Mouse (Mus musculus): Measurements from ENCODE around the gene Zscan10. TPM values are rescaled to one million over a fixed set of nuclear protein-coding genes. Genes with fewer than 3 reads are reported as not detected.
"Not testable (repeated sequence)": the region's sequence is repeated elsewhere in the genome, so short reads cannot be mapped to it uniquely, and the experiment has no call there.

Gene Zscan10
- polyA plus RNA-seq, 1 experiment from 2014 or later, result not detected

DNA sequence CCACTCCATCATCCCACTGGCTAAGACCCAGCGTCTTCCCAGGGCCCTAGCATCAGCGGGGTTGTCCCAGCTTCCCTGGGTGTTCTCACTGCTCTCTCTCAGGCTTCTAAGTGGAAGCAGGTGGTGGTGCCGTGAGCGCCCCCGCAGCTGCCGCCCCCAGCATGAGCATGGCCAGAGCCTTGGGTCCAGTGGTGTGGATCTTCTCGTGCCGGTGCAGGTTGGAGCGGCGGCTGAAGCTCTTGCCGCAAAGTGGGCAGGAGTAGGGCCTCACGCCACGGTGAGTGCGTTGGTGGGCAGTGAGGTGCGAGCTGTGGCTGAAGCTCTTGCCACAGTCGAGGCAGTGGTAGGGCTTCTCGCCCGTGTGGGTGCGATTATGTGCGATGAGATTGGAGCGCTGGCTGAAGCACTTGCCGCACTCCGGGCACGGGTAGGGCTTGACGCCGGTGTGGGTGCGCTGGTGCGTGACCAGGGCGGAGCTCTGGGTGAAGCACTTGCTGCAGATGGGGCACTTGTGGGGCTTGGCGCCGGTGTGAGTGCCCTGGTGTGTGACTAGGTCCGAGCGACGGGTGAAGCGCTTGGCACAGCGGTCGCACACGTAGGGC lies 24.6 kb upstream of the Zscan10 start:
- no peaks in the 10 kb centered on the region for H3K27me3 ChIP-seq (replicated peaks; ENCODE audit: control insufficient read depth, insufficient read depth, low read length)
- peaks cover 56% of the 10 kb centered on the region for H3K36me3 ChIP-seq (ENCODE audit: control insufficient read depth, insufficient read depth)
- no peaks in the 10 kb centered on the region for H3K4me1 ChIP-seq (replicated peaks; ENCODE audit: control insufficient read depth, insufficient read depth, low read length)
- H3K4me2 ChIP-seq (ENCODE audit: low read length), result no peak overlapping the region
- no peak overlapping the region for H3K27ac ChIP-seq (ENCODE audit: low read length)
- H3K9me3 ChIP-seq (ENCODE audit: control insufficient read depth, low read length), result no peaks in the 10 kb centered on the region
- no peak for ATAC-seq
- no peak overlapping the region for H3K9ac ChIP-seq (replicated peaks; ENCODE audit: low read depth, low read length)
- WGBS, result 96% methylated on average over 38 of the region's 38 CpGs
- H3K4me3 ChIP-seq (replicated peaks; ENCODE audit: low read length), result no peak overlapping the region

DNA sequence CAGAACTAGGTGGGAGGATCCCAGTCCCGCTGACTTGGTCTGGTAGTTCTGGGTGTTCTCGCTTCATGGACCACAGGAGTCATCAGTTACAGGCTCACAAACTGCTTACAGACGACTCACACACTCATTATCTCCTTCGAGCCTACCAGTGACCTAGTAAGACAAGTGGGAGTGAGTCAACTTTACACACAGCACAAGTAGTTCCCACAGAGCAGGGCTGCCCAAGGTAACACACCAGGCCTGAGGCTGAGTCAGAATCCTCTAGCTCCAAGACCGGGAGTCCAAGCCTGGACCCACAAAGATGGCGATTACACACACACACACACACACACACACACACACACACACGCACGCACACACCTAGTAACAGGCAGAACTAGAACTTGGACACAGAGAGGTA lies 15.9 kb upstream of the Zscan10 start:
- Histone ChIP-seq H3K27ac (ENCODE audit: low read length) (no peak overlapping the region), H3K9ac (replicated peaks; ENCODE audit: low read depth, low read length) (no peak overlapping the region), H3K27me3 (replicated peaks; ENCODE audit: control insufficient read depth, insufficient read depth, low read length) (no peaks in the 10 kb centered on the region), H3K4me1 (replicated peaks; ENCODE audit: control insufficient read depth, insufficient read depth, low read length) (peaks cover 26% of the 10 kb centered on the region), H3K4me3 (replicated peaks; ENCODE audit: low read length) (peak overlapping the region; percentile 72), H3K36me3 (ENCODE audit: control insufficient read depth, insufficient read depth) (peaks cover 9% of the 10 kb centered on the region), H3K4me2 (ENCODE audit: low read length) (peak overlapping the region; percentile 82), H3K9me3 (ENCODE audit: control insufficient read depth, low read length) (no peaks in the 10 kb centered on the region)
- WGBS, result 86% methylated on average over 8 of the region's 8 CpGs
- ATAC-seq, result no peak

- no peaks in the 10 kb centered on the region for H3K27me3 ChIP-seq (replicated peaks; ENCODE audit: control insufficient read depth, insufficient read depth, low read length)
- peak overlapping the region; percentile 85 for H3K9ac ChIP-seq (replicated peaks; ENCODE audit: low read depth, low read length)
- no peaks in the 10 kb centered on the region for H3K9me3 ChIP-seq (ENCODE audit: control insufficient read depth, low read length)
- 0 out of 2 replicates have a peak overlapping the region, but pooled peaks have one; percentile 9 for H3K27ac ChIP-seq (ENCODE audit: low read length)
- peak overlapping the region; percentile 72 for H3K4me3 ChIP-seq (replicated peaks; ENCODE audit: low read length)
- H3K36me3 ChIP-seq (ENCODE audit: control insufficient read depth, insufficient read depth), result no peaks in the 10 kb centered on the region
- H3K4me2 ChIP-seq (ENCODE audit: low read length), result peak overlapping the region; percentile 82
- H3K4me1 ChIP-seq (replicated peaks; ENCODE audit: control insufficient read depth, insufficient read depth, low read length), result peaks cover 26% of the 10 kb centered on the region
- under 1% methylated on average over 22 of the region's 22 CpGs for WGBS
- peak; percentile 95 for ATAC-seq
Observed at GRCm38 (mm10) chr17:23585721-23586491, 14.8 kb upstream of the Zscan10 start.

DNA sequence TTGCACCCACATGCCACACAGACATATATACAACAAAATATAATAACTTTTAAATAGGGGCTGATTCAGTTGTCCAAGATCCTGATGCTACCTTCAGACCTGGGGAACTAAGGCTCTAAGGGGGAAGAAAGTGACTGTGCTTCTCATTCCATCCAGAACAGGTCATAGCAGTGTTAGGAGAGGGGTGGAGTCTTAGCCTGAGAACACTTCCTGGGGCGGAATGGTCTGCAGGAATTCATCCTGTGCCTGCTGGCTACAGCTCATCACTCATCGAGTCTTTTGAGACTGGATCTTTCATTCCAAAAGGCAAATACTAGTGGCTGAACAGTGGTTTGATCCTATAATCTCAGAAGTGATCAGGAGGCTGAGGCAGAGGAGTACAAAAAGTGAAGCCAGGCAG lies 13.4 kb upstream of the Zscan10 start:
- no peak overlapping the region for H3K4me3 ChIP-seq (replicated peaks; ENCODE audit: low read length)
- no peak overlapping the region for H3K4me2 ChIP-seq (ENCODE audit: low read length)
- WGBS, result 77% methylated on average over 2 of the region's 2 CpGs
- no peaks in the 10 kb centered on the region for H3K9me3 ChIP-seq (ENCODE audit: control insufficient read depth, low read length)
- ATAC-seq, result no peak
- H3K36me3 ChIP-seq (ENCODE audit: control insufficient read depth, insufficient read depth), result no peaks in the 10 kb centered on the region
- no peak overlapping the region for H3K27ac ChIP-seq (ENCODE audit: low read length)
- peaks cover 31% of the 10 kb centered on the region for H3K4me1 ChIP-seq (replicated peaks; ENCODE audit: control insufficient read depth, insufficient read depth, low read length)
- no peaks in the 10 kb centered on the region for H3K27me3 ChIP-seq (replicated peaks; ENCODE audit: control insufficient read depth, insufficient read depth, low read length)
- H3K9ac ChIP-seq (replicated peaks; ENCODE audit: low read depth, low read length), result no peak overlapping the region

GRCm38 (mm10) chr17:23592208-23592925 lies 8.3 kb upstream of the Zscan10 start:
- Histone ChIP-seq H3K27me3 (replicated peaks; ENCODE audit: control insufficient read depth, insufficient read depth, low read length) (no peaks in the 10 kb centered on the region), H3K9me3 (ENCODE audit: control insufficient read depth, low read length) (no peaks in the 10 kb centered on the region), H3K36me3 (ENCODE audit: control insufficient read depth, insufficient read depth) (no peaks in the 10 kb centered on the region), H3K4me2 (ENCODE audit: low read length) (peak overlapping the region; percentile 82), H3K4me3 (replicated peaks; ENCODE audit: low read length) (peak overlapping the region; percentile 54), H3K9ac (replicated peaks; ENCODE audit: low read depth, low read length) (peak overlapping the region; percentile 68), H3K4me1 (replicated peaks; ENCODE audit: control insufficient read depth, insufficient read depth, low read length) (peaks cover 11% of the 10 kb centered on the region), H3K27ac (ENCODE audit: low read length) (peak overlapping the region; percentile 77)
- ATAC-seq, result peak; percentile 99
- 6% methylated on average over 34 of the region's 34 CpGs for WGBS

- ATAC-seq, result peak; percentile 75
- no peaks in the 10 kb centered on the region for H3K36me3 ChIP-seq (ENCODE audit: control insufficient read depth, insufficient read depth)
- WGBS, result 9% methylated on average over 13 of the region's 13 CpGs
- H3K27ac ChIP-seq (ENCODE audit: low read length), result peak overlapping the region; percentile 77
- no peaks in the 10 kb centered on the region for H3K27me3 ChIP-seq (replicated peaks; ENCODE audit: control insufficient read depth, insufficient read depth, low read length)
- peak overlapping the region; percentile 82 for H3K4me2 ChIP-seq (ENCODE audit: low read length)
- H3K4me1 ChIP-seq (replicated peaks; ENCODE audit: control insufficient read depth, insufficient read depth, low read length), result peaks cover 11% of the 10 kb centered on the region
- H3K4me3 ChIP-seq (replicated peaks; ENCODE audit: low read length), result peak overlapping the region; percentile 54
- peak overlapping the region; percentile 68 for H3K9ac ChIP-seq (replicated peaks; ENCODE audit: low read depth, low read length)
- no peaks in the 10 kb centered on the region for H3K9me3 ChIP-seq (ENCODE audit: control insufficient read depth, low read length)
Observed at GRCm38 (mm10) chr17:23592926-23593300, 7.7 kb upstream of the Zscan10 start.

DNA sequence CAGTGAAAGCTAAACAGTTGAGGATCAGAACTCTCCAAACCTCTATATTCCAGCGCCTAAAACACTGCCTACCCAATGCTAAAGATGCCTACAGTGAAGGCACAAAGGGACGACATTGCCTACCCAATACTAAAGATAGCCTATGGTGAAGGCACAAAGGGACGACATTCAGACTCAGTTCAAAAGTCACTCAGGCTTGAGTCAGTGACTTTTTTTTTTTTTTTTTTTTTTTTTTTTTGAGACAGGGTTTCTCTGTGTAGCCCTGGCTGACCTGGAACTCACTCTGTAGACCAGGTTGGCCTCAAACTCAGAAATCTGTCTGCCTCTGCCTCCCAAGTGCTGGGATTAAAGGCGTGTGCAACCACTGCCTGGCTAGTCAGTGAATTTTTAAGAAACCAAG lies 5.5 kb upstream of the Zscan10 start:
- ATAC-seq; H3K4me3 ChIP-seq (replicated peaks; ENCODE audit: low read length); H3K4me2 ChIP-seq (ENCODE audit: low read length); H3K36me3 ChIP-seq (ENCODE audit: control insufficient read depth, insufficient read depth); H3K9me3 ChIP-seq (ENCODE audit: control insufficient read depth, low read length); H3K9ac ChIP-seq (replicated peaks; ENCODE audit: low read depth, low read length); H3K27me3 ChIP-seq (replicated peaks; ENCODE audit: control insufficient read depth, insufficient read depth, low read length); H3K27ac ChIP-seq (ENCODE audit: low read length): not testable (repeated sequence)
- peaks cover 21% of the 10 kb centered on the region for H3K4me1 ChIP-seq (replicated peaks; ENCODE audit: control insufficient read depth, insufficient read depth, low read length)
- 74% methylated on average over 4 of the region's 4 CpGs for WGBS

GRCm38 (mm10) chr17:23598582-23599552 lies 1.8 kb upstream of the Zscan10 start, which contains the start of gene Zfp13:
Gene Zfp13, minus strand, starts transcription at chr17:23599487.
- ATAC-seq, result peak; percentile 95
- peaks cover 10% of the 10 kb centered on the region for H3K4me1 ChIP-seq (replicated peaks; ENCODE audit: control insufficient read depth, insufficient read depth, low read length)
- peak within 1 kb of the TSS; percentile 77 for H3K4me2 ChIP-seq (ENCODE audit: low read length)
- H3K9ac ChIP-seq (replicated peaks; ENCODE audit: low read depth, low read length), result peak within 1 kb of the TSS; percentile 55
- H3K36me3 ChIP-seq (ENCODE audit: control insufficient read depth, insufficient read depth), result no peaks in the 10 kb centered on the region
- whole genome bisulfite sequencing, result 7% methylated on average over 31 of the region's 31 CpGs
- no peaks in the 10 kb centered on the region for H3K9me3 ChIP-seq (ENCODE audit: control insufficient read depth, low read length)
- H3K27me3 ChIP-seq (replicated peaks; ENCODE audit: control insufficient read depth, insufficient read depth, low read length), result no peaks in the 10 kb centered on the region
- H3K27ac ChIP-seq (ENCODE audit: low read length), result peak within 1 kb of the TSS; percentile 35; the same call in 1 of the 2 replicates
- H3K4me3 ChIP-seq (replicated peaks; ENCODE audit: low read length), result peak within 1 kb of the TSS; percentile 53

Measured in forebrain, embryonic 16.5 days (tissue).